Mouse (Mus musculus) olfactory bulb, adult 2 months (tissue): ENCODE measurements around the gene Unc13a.

Experiments
- CTCF ChIP-seq: fragments of 200-500 bp; IDR thresholded peaks from 2 replicates; pipeline ENCODE4 v1.5.1; 2012; ENCODE audit warnings: low read depth, mild to moderate bottlenecking, low read length, moderate library complexity; ENCODE audit not compliant: insufficient read depth
- POLR2A ChIP-seq: fragments of 200-500 bp; IDR thresholded peaks from 2 replicates; pipeline ENCODE4 v1.6.1; 2012; ENCODE audit warnings: mild to moderate bottlenecking, low read depth, low read length, moderate library complexity; ENCODE audit not compliant: insufficient read depth

DNA sequence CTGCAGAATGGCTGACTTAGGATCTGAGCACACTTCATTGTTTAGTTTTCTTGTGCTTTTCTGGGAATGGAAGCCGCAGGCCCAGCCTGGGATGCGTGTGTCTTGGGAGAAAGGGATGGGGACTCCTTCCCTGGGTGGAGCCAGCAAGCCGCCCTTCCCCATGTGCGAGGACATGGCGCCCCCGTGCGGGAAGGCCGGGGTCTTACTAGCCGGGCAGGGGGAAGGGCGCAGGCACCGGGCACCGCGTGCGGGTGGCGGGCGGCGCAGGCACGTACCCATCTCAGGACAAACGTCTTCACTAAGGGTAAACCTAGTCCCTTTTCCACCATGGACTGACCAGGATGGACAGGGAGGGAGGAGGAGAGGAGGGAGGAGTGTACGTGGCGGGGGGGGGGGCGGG, 38.4 kb downstream of the Unc13a start:
- no peak for TF ChIP-seq CTCF
- no peak for TF ChIP-seq POLR2A
